Mouse (Mus musculus): ENCODE measurements around the gene Nucb1. TPM values are rescaled to one million over a fixed set of nuclear protein-coding genes. Genes with fewer than 3 reads are reported as not detected.
A peak's percentile ranks its signal among the peaks of the same experiment; 100 is the strongest.
"Not testable (repeated sequence)": the region's sequence is repeated elsewhere in the genome, so short reads cannot be mapped to it uniquely, and the experiment has no call there.

Nucb1 gene
- polyA plus RNA-seq, 1 experiment, result 111 TPM

DNA sequence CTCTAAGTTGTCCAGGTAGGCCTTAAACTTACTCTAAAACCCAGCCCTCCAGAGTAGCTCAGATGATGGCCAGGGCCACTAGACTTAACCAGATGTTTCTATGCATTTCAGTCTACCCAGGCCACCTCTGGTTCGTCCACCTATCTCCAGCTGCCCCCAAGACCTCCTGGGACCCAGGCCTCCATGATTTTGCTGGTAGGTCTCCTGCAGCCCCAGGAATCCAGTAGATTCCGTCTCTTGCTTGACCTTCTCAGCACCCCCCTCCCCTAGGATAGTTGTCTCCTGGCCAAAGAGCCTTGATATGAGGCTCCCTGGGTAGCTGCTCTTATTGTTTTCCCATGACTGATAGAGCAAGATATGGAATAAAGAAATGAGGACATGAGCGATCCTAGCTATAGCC, 28.9 kb upstream of the Nucb1 start:
- TF ChIP-seq CTCF (IDR thresholded peaks at IDR 0.05; ENCODE audit: borderline replicate concordance, extremely low read depth, insufficient read depth, insufficient read length) (no peak), POLR2A (IDR thresholded peaks at IDR 0.05; ENCODE audit: borderline replicate concordance, extremely low read depth, insufficient read depth, insufficient read length, poor library complexity, severe bottlenecking) (no peak)
- no peak for DNase-seq (ENCODE audit: low read depth)

DNA sequence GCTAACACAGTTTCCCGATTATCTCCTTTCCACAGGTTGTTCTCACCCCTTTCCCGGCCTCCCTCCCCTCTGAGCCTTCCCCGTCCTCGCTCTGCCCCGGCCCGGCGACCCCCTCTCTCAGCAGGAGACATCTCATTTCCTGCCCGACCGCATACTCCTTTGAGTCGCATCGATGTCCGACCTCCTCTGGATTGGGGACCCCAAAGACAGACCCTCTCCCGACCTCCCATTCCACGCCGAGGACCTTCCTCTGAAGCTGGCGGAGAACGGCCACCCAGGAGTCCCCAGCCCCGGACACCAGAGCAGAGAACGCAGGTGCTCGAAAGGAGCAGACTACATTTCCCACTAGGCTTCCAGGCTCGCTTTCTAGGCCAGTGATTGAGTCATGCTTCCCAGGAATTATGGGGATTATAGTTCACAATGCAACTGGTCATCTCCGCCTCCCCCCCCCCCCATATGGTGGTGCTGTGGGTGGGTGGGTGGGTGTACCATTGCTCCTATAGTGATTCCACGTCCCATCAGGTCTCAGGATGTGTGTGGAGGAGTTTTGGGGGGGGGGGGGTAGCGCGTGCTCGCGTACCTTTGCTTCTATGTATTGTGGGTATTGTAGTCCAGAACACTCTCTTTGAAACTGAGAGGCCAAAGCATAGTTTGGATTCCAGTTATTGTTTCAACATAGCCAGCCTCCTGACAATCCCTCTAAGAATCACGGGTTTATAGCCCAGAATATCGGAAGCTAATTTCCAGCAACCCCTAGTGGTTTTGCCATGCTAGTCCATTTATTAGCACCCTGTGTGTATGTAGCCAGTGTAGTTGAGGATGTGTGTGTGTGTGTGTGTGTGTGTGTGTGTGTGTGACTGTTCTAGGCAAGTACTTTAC, 28.2 kb upstream of the Nucb1 start:
- peak; percentile 90 for DNase-seq (ENCODE audit: low read depth)
- no peak for TF ChIP-seq CTCF (IDR thresholded peaks at IDR 0.05; ENCODE audit: borderline replicate concordance, extremely low read depth, insufficient read depth, insufficient read length)
- TF ChIP-seq POLR2A (IDR thresholded peaks at IDR 0.05; ENCODE audit: borderline replicate concordance, extremely low read depth, insufficient read depth, insufficient read length, poor library complexity, severe bottlenecking), result no peak

DNA sequence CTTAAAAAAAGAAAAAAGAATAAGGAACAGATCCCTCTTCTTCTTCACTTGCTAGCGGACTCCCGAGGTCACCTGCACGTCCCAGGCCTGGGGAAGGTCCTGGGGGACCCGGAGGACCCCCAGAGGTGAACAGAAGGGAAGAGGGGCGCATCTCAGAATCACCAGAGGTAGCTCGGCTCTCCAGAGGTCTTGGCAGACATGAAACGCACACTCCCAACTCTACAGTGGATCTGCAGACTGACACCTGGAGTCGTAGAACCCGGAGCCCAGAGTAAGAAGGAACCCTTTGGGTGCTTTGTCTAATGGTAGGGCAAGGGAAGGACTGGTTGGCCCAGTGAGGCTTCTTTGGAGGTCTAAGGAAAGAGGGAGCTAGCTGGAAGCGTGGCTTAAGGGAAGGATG, 27.4 kb upstream of the Nucb1 start:
- TF ChIP-seq CTCF (IDR thresholded peaks at IDR 0.05; ENCODE audit: borderline replicate concordance, extremely low read depth, insufficient read depth, insufficient read length) (no peak), POLR2A (IDR thresholded peaks at IDR 0.05; ENCODE audit: borderline replicate concordance, extremely low read depth, insufficient read depth, insufficient read length, poor library complexity, severe bottlenecking) (no peak)
- no peak for DNase-seq (ENCODE audit: low read depth)

DNA sequence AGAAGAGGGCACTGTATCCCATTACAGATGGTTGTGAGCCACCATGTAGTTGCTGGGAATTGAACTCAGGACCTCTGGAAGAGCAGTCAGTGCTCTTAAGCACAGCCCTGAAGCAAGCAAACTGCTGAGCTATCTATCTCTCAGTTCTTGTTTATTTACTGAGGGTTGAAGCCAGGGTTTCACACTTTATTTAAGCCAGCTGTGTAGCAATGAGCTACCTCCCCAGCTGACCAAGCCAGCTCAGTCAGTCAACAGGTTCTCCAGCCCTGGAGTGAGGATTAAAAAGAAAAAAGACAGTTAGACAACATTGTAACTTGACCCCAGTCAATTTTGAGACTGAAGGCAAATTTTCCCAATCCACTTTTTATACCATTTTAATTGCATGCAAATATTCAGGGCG, 25.5 kb upstream of the Nucb1 start:
- no peak for DNase-seq (ENCODE audit: low read depth)
- TF ChIP-seq POLR2A (IDR thresholded peaks at IDR 0.05; ENCODE audit: borderline replicate concordance, extremely low read depth, insufficient read depth, insufficient read length, poor library complexity, severe bottlenecking), result no peak
- no peak for TF ChIP-seq CTCF (IDR thresholded peaks at IDR 0.05; ENCODE audit: borderline replicate concordance, extremely low read depth, insufficient read depth, insufficient read length)

DNA sequence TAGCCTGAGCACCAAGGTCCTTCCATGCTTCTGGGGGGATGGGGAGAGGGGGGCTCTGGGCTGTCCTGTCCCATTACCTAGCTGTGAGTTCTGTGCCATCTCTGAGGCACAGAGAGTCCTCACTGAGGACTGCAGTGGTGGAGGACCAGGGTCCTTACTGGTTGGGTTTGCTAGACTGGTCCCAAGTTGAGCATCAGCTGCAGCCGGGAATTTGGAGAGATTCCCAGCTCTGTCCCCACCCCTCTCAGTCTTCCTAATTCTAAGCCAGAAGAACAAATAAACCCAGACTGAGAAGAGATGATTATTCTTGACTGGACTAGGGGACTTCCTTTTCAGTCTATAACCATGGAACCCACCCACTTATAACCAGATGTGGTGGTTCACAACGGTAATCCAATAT, 20.4 kb upstream of the Nucb1 start:
- DNase-seq (ENCODE audit: low read depth), result peak; percentile 21
- no peak for TF ChIP-seq CTCF (IDR thresholded peaks at IDR 0.05; ENCODE audit: borderline replicate concordance, extremely low read depth, insufficient read depth, insufficient read length)
- TF ChIP-seq POLR2A (IDR thresholded peaks at IDR 0.05; ENCODE audit: borderline replicate concordance, extremely low read depth, insufficient read depth, insufficient read length, poor library complexity, severe bottlenecking), result no peak

DNA sequence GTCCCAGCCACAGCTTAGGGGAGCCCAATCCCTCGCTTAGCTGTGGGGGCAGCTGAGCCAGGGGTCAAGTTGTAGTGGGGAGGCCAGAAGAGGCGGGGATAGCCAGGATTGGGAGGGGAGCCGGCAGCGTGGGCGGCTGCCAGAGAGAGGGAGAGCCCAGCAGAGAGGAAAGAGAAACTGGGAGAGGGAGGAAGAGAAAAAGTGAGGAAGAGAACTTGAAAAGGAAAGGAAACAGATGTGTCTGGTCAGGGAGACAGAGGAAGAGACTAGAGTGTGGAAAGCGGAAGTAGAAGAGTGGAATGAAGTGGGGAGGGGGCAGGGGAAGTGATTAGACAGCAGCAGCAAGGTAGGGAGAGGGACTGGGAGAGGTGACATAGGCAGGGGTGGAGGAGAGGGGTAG, 19.3 kb upstream of the Nucb1 start:
- TF ChIP-seq POLR2A (IDR thresholded peaks at IDR 0.05; ENCODE audit: borderline replicate concordance, extremely low read depth, insufficient read depth, insufficient read length, poor library complexity, severe bottlenecking), result no peak
- no peak for TF ChIP-seq CTCF (IDR thresholded peaks at IDR 0.05; ENCODE audit: borderline replicate concordance, extremely low read depth, insufficient read depth, insufficient read length)
- no peak for DNase-seq (ENCODE audit: low read depth)

DNA sequence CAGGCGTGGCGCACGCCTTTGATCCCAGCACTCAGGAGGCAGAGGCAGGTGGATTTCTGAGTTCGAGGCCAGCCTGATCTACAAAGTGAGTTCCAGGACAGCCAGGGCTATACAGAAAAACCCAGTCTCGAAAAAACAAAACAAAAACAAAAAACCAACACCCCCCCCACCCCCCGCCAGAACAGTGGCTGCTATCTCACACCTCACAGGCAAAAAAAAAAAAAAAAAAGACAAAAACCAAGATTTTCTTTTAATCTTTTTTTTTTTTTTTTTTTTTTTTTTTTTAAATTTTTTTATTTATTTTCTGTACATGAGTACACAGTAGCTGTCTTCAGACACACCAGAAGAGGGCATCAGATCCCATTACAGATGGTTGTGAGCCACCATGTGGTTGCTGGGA, 17.0 kb upstream of the Nucb1 start:
- not testable (repeated sequence) for DNase-seq (ENCODE audit: low read depth)

DNA sequence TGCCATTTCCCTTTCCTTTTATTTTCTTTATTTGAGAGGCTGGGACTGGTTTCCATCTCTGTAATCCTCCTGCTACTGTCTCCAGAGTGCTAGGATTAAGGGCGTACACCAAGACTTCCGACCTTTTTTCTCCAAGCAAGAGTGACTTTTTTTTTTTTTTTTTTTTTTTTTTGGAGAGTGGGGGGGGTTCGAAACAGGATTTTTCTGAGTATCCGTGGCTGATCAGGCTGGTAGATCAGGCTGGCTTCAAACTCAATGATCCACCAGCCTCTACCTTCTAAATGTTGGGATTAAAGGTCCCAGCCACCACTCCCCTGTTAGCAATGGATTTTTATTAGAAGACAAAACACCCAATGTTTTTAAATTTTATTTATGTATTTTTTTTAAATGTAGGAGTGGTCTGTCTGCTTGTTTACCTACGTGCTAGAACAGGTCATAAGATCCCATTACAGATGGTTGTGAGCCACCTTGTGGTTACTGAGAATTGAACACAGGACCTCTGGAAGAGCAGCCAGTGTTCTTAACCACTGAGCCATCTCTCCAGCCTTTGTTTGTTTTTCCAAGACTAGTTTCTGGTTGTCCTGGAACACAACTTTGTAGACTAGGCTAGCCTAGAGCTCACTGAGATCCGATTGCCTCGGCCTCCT, 16.4 kb upstream of the Nucb1 start:
- DNase-seq (ENCODE audit: low read depth), result no peak
- no peak for TF ChIP-seq POLR2A (IDR thresholded peaks at IDR 0.05; ENCODE audit: borderline replicate concordance, extremely low read depth, insufficient read depth, insufficient read length, poor library complexity, severe bottlenecking)
- TF ChIP-seq CTCF (IDR thresholded peaks at IDR 0.05; ENCODE audit: borderline replicate concordance, extremely low read depth, insufficient read depth, insufficient read length), result no peak

DNA sequence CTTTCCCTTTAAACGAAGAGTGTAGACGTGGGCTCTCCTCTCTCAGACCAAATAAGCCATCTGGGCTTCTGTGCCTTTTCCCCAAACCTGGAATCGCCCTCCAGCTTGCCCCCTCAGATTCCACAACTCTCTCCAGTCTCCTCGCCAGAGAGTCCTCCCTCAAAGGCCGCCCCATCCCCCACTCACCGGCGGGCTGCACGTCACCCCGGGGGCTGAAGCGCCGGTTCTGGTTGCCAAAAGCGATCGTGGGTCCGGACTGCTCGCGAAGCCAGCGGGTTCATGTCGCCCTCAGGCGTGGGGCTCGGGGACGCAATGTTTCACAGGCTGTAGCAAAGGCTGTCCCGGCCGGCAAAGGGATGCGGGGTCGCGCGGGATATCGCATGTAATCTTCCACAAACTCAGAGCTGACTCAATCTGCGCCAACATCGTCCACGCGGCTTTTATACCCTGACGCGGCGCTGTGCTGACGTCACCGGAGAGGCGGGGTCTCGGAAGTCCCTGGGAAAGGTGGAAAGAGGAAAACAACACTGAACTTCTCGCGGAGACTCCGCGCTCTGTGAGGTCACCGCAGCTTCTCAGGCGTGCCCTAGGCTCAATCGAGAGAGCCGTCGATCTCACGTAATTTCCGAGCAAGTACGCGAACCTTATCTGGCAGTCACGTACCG, 15.7 kb upstream of the Nucb1 start, which contains the start of the genes Ppp1r15a and Plekha4:
Ppp1r15a (minus strand) TSS at position 460 of the 665 bp plus-strand sequence.
Plekha4 (plus strand) TSS at position 522 of the 665 bp plus-strand sequence.
- TF ChIP-seq POLR2A (IDR thresholded peaks at IDR 0.05; ENCODE audit: borderline replicate concordance, extremely low read depth, insufficient read depth, insufficient read length, poor library complexity, severe bottlenecking) (peak; percentile 49; the same call in 1 of the 2 replicates), CTCF (IDR thresholded peaks at IDR 0.05; ENCODE audit: borderline replicate concordance, extremely low read depth, insufficient read depth, insufficient read length) (no peak)
- peak; percentile 96 for DNase-seq (ENCODE audit: low read depth)

DNA sequence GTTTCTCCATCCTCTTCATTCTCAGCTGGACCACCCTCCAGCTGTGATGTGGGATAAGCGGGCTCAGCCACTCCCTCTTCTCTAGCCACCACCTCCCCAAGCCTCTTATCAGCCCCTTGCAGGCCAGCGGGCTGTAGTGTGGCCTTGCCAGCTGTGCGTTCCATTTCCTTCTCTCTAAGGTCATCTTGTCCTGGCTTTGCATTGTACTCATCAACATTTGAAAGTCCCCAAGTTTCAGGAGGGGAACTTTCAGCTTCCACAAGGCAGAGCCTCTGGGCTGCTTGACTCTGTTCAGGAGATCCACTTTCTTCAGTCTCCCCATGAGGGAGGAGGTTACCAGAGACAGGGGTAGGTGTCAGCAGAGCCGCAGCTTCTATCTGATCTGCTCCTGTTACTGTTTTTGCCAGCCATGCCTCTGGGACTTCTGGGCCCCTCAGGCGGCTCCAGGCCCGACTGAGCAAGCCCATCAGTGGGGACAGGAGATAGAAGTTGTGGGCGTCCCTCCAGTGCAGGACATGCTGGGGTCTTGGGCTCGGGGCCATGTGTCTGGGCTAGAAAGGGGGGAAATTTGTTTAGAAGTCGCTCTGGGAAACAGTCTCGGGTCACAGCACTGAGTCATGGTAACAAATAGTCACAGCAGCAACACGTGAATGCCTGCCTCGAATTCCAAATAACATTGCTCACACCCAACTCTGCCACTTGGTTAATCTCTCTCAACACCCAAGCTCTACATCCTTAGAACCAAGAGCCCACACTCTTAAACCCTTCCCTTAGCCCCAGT, 14.8 kb upstream of the Nucb1 start:
- TF ChIP-seq POLR2A (IDR thresholded peaks at IDR 0.05; ENCODE audit: borderline replicate concordance, extremely low read depth, insufficient read depth, insufficient read length, poor library complexity, severe bottlenecking), result no peak
- no peak for TF ChIP-seq CTCF (IDR thresholded peaks at IDR 0.05; ENCODE audit: borderline replicate concordance, extremely low read depth, insufficient read depth, insufficient read length)
- DNase-seq (ENCODE audit: low read depth), result peak; percentile 37

DNA sequence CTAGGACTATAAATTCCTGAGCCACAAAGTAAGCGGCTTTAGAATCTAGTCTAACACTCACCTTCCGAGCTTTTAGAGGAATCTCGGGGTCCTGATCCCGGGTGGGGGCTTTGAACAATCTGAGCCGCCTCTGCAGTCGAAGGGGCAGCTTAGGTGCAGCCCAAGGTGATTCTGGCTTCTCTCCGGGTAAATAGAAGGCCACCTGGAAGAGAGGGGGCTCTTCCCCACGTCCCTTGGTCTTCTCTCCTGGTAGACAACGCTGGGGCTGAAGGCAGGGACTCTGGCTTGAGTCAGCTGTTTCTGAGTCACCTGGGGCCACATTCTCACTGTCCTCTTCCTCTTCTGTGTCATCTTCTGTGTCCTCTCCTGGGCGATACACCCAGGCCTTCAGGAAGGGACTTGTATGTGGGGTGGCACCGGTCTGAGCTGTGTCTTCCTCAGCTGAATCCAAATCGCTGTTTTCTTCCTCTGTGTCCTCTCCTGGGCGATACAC, 13.5 kb upstream of the Nucb1 start:
- TF ChIP-seq POLR2A (IDR thresholded peaks at IDR 0.05; ENCODE audit: borderline replicate concordance, extremely low read depth, insufficient read depth, insufficient read length, poor library complexity, severe bottlenecking), result no peak
- no peak for TF ChIP-seq CTCF (IDR thresholded peaks at IDR 0.05; ENCODE audit: borderline replicate concordance, extremely low read depth, insufficient read depth, insufficient read length)
- no peak for DNase-seq (ENCODE audit: low read depth)

Data from brain, embryonic 14.5 days (tissue).